9 mouse cellular contexts compared by ENCODE assay signal in the genomic region with DNA sequence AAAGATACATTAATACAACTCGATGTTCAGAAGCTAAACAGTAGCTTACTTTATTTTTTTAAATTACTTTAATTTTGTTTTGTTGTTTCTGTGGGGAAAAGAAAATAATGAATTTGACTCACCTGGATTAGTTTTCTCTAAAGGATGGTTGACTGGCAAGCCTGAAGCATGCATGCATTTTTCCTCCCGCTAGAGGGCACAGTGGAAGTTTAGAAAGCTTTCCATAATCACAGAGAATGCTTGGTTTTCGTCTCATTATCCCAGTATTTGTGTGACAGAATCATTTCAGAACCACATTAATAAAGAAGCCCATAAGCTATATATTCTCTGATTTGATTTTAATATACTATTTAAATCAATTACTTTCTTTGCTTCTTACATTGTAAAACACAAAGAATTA. TPM values are rescaled to one million over a fixed set of nuclear protein-coding genes. Genes with fewer than 3 reads are reported as not detected.
A peak's percentile ranks its signal among the peaks of the same experiment; 100 is the strongest.
DNase-seq lines count a peak whose midpoint lies in the region; TF ChIP-seq lines count a peak whose summit lies in the region.
"Had no signal": no experiment of that assay in that cellular context is flagged by ENCODE, and none has a peak within 500 bp of the region (broad histone marks: within the 10 kb centered on the region; RNA-seq: fewer than 3 reads in every experiment).

No protein-coding gene starts in this region.

- no peaks in the 10 kb centered on the region for H3K27me3 ChIP-seq in heart, embryonic 10.5 days (ENCODE audit: insufficient read depth, poor library complexity, severe bottlenecking)
- H3K27me3 ChIP-seq in E14TG2a.4 (ENCODE audit: insufficient read depth, low read length) = no peaks in the 10 kb centered on the region

- peak; percentile 30 to 55 for DNase-seq in heart, postnatal 10 days
- DNase-seq in heart, embryonic 10.5 days (ENCODE audit: low spot score) = no peak
- peak; percentile 20 for DNase-seq in brain, embryonic 18.5 days (ENCODE audit: low read depth, low spot score)
- peak; percentile 33 for DNase-seq in frontal cortex, postnatal 25 days (ENCODE audit: low spot score in 2 of 2)
- DNase-seq in left cerebral cortex, postnatal 36 days (ENCODE audit: low spot score in 2 of 2) = peak; percentile 16 to 21
- peak; percentile 56 for DNase-seq in retina, postnatal 1 day
- no peak for DNase-seq in yolk sac, embryonic 10.5 days (ENCODE audit: low spot score)

- TF ChIP-seq CTCF in E14TG2a.4 (conservative IDR thresholded peaks at IDR 0.05; ENCODE audit: low read length) = peak; percentile 71

- no peaks in the 10 kb centered on the region for H3K4me1 ChIP-seq in heart, embryonic 10.5 days
- no peaks in the 10 kb centered on the region for H3K4me1 ChIP-seq in E14TG2a.4 (replicated peaks; ENCODE audit: low read depth, low read length)

- 20% methylated on average over 3 of the region's 3 CpGs for WGBS in heart, embryonic 10.5 days

- no peaks in the 10 kb centered on the region for H3K36me3 ChIP-seq in heart, embryonic 10.5 days
- no peaks in the 10 kb centered on the region for H3K36me3 ChIP-seq in E14TG2a.4 (ENCODE audit: insufficient read depth, low read length)

- H3K9me3 ChIP-seq in heart, embryonic 10.5 days = no peaks in the 10 kb centered on the region
- no peaks in the 10 kb centered on the region for H3K9me3 ChIP-seq in E14TG2a.4 (ENCODE audit: low read length)

- intact Hi-C loops in heart, postnatal 10 days (cut with DNase I) = loop anchor here (1.0 kb wide), 1 partner anchor 332 kb away; no protein-coding TSS in a partner anchor
- intact Hi-C loops in left cerebral cortex, postnatal 36 days (cut with DNase I) = loop anchor here (5.0 kb wide), 2 partner anchors 246 to 331 kb away; no protein-coding TSS in a partner anchor

- no peak overlapping the region for H3K4me3 ChIP-seq in heart, embryonic 10.5 days
- no peak overlapping the region for H3K4me3 ChIP-seq in E14TG2a.4 (replicated peaks; ENCODE audit: low read length)

- no peak overlapping the region for H3K27ac ChIP-seq in heart, embryonic 10.5 days

RNA-seq across cellular contexts. Expression of gene Nts, which starts 1.5 kb away (rescaled TPM):
- total RNA-seq in heart, postnatal 10 days (2021) = 1 to 10 TPM; 5.0 TPM
- polyA plus RNA-seq in heart, embryonic 10.5 days (2016; fragmentation: Nextera tagmentation; extraction: Ambion mirVana) = 2.0 and 2.5 TPM in 2 replicates
- total RNA-seq in left cerebral cortex, postnatal 36 days (2021) = 10 to 100 TPM in 1 of 2 experiments, 1 to 10 TPM in 1; 4.1 to 11.1 TPM
- total RNA-seq: neutrophil, adult 5-6 weeks had no signal

RNA-seq across cellular contexts. Expression of gene Rassf9, which starts 20.2 kb away (rescaled TPM):
- 10 to 100 TPM; 18.0 to 18.5 TPM for total RNA-seq in heart, postnatal 10 days (2021)
- polyA plus RNA-seq in heart, embryonic 10.5 days (2016; fragmentation: Nextera tagmentation; extraction: Ambion mirVana) = 0.33 and 1.7 TPM in 2 replicates
- total RNA-seq in left cerebral cortex, postnatal 36 days (2021) = 1 to 10 TPM; 2.3 TPM

Comparison
In these comparisons a context has a peak if more than half of its experiments do, and no peak if none do; other contexts are left out.
1. DNase-seq: peak in heart, postnatal 10 days (2 of 2), brain, embryonic 18.5 days (single experiment), frontal cortex, postnatal 25 days (2 of 2), left cerebral cortex, postnatal 36 days (2 of 2) and retina, postnatal 1 day (single experiment); none in heart, embryonic 10.5 days (single experiment) and yolk sac, embryonic 10.5 days (single experiment).
2. RNA of gene Rassf9, which starts 20.2 kb away (total RNA-seq): 18.0 to 18.5 TPM in heart, postnatal 10 days; 2.3 TPM in left cerebral cortex, postnatal 36 days; every median in the first group is over 4 times any median in the second.